In genomic region chr12:37507406-37507805, GRCm38 (mm10) we compare ENCODE assay signal across 20 mouse cellular contexts.
"Had no signal": no experiment of that assay in that cellular context is flagged by ENCODE, and none has a peak within 500 bp of the region (broad histone marks: within the 10 kb centered on the region; RNA-seq: fewer than 3 reads in every experiment).

No protein-coding gene starts in this region.

- H3K4me3 ChIP-seq: limb, embryonic 12.5 days; limb, embryonic 15.5 days; midbrain, embryonic 10.5 days; midbrain, embryonic 13.5 days; myocyte had no signal

- H3K4me2 ChIP-seq: limb, embryonic 12.5 days; limb, embryonic 15.5 days; liver, embryonic 11.5 days; lung, embryonic 14.5 days; midbrain, embryonic 13.5 days had no signal

- H3K36me3 ChIP-seq: limb, embryonic 12.5 days; limb, embryonic 15.5 days; midbrain, embryonic 10.5 days; midbrain, embryonic 13.5 days had no signal

- H3K9me3 ChIP-seq: limb, embryonic 12.5 days; limb, embryonic 15.5 days; midbrain, embryonic 10.5 days; midbrain, embryonic 13.5 days had no signal

- ATAC-seq: intestine, embryonic 16.5 days; liver, postnatal 0 days; lung, postnatal 0 days; midbrain, embryonic 13.5 days; midbrain, embryonic 16.5 days had no signal

- H3K9ac ChIP-seq: limb, embryonic 12.5 days; limb, embryonic 15.5 days; liver, embryonic 14.5 days; liver, postnatal 0 days; lung, embryonic 14.5 days; midbrain, embryonic 13.5 days had no signal

- H3K27me3 ChIP-seq: limb, embryonic 12.5 days; limb, embryonic 15.5 days; midbrain, embryonic 13.5 days had no signal

- H3K4me1 ChIP-seq: limb, embryonic 12.5 days; limb, embryonic 15.5 days; midbrain, embryonic 10.5 days; midbrain, embryonic 13.5 days had no signal

- H3K27ac ChIP-seq: limb, embryonic 12.5 days; limb, embryonic 15.5 days; liver, embryonic 14.5 days; macrophage; midbrain, embryonic 10.5 days; midbrain, embryonic 13.5 days had no signal

- DNase-seq: kidney, adult 18-20 months; kidney, adult 9 months; kidney, postnatal 14 days; kidney, postnatal 4 days; left cerebral cortex, postnatal 4 days; liver, postnatal 0 days; lung, embryonic 14.5 days; thymus, adult 18-20 months; thymus, postnatal 36 days had no signal
